11 mouse cellular contexts compared by ENCODE assay signal in genomic region chr11:83639533-83639932, GRCm38 (mm10). TPM values are rescaled to one million over a fixed set of nuclear protein-coding genes. Genes with fewer than 3 reads are reported as not detected.
DNase-seq lines count a peak whose midpoint lies in the region; ATAC-seq lines count a peak whose summit lies in the region.
"Had no signal": no experiment of that assay in that cellular context is flagged by ENCODE, and none has a peak within 500 bp of the region (broad histone marks: within the 10 kb centered on the region; RNA-seq: fewer than 3 reads in every experiment).

No protein-coding gene starts in this region.

- DNase-seq in kidney, adult 9 months, result peak; percentile 27
- DNase-seq in CD4-positive helper T cell, adult 2 months (ENCODE audit: low read depth, low spot score), result peak; percentile 40
- DNase-seq in ZHBTc4 (ENCODE audit: low read depth, low spot score), result peak; percentile 10
- DNase-seq in spleen, postnatal 36 days (ENCODE audit: low spot score in 2 of 2), result peak; percentile 35 to 50
- no peak for DNase-seq in left cerebral cortex, adult 11 months (ENCODE audit: low spot score)

- no peak for ATAC-seq in kidney, embryonic 16.5 days (ENCODE audit: low FRiP score, low TSS enrichment)
- no peak for ATAC-seq in forebrain, embryonic 16.5 days
- no peak for ATAC-seq in inflammation-experienced regulatory T-cells, adult 6 months

- no peak overlapping the region for H3K4me2 ChIP-seq in kidney, embryonic 16.5 days (replicated peaks; ENCODE audit: low read depth, low read length)
- no peak overlapping the region for H3K4me2 ChIP-seq in forebrain, embryonic 16.5 days (ENCODE audit: low read length)

- H3K27ac ChIP-seq in kidney, embryonic 16.5 days (ENCODE audit: low read length), result no peak overlapping the region
- no peak overlapping the region for H3K27ac ChIP-seq in forebrain, embryonic 16.5 days (ENCODE audit: low read length)

- H3K4me1 ChIP-seq in kidney, embryonic 16.5 days (ENCODE audit: insufficient read depth, low read length), result peaks cover 5% of the 10 kb centered on the region; the same call in 1 of the 2 replicates
- no peaks in the 10 kb centered on the region for H3K4me1 ChIP-seq in forebrain, embryonic 16.5 days (replicated peaks; ENCODE audit: control insufficient read depth, insufficient read depth, low read length)

- H3K36me3 ChIP-seq in kidney, embryonic 16.5 days (ENCODE audit: insufficient read depth, low read length), result no peaks in the 10 kb centered on the region
- H3K36me3 ChIP-seq in forebrain, embryonic 16.5 days (ENCODE audit: control insufficient read depth, insufficient read depth), result no peaks in the 10 kb centered on the region

- H3K27me3 ChIP-seq in kidney, embryonic 16.5 days (ENCODE audit: insufficient read depth, low read length), result no peaks in the 10 kb centered on the region
- no peaks in the 10 kb centered on the region for H3K27me3 ChIP-seq in forebrain, embryonic 16.5 days (replicated peaks; ENCODE audit: control insufficient read depth, insufficient read depth, low read length)

- no peaks in the 10 kb centered on the region for H3K9me3 ChIP-seq in kidney, embryonic 16.5 days (ENCODE audit: low read length)
- H3K9me3 ChIP-seq in forebrain, embryonic 16.5 days (ENCODE audit: control insufficient read depth, low read length), result no peaks in the 10 kb centered on the region

- no peak overlapping the region for H3K4me3 ChIP-seq in kidney, embryonic 16.5 days (ENCODE audit: low read length)
- no peak overlapping the region for H3K4me3 ChIP-seq in forebrain, embryonic 16.5 days (replicated peaks; ENCODE audit: low read length)
- H3K4me3 ChIP-seq: erythroblast, embryonic 14.5 days had no signal

- H3K9ac ChIP-seq in kidney, embryonic 16.5 days (replicated peaks; ENCODE audit: low read length), result no peak overlapping the region
- H3K9ac ChIP-seq in forebrain, embryonic 16.5 days (replicated peaks; ENCODE audit: low read depth, low read length), result no peak overlapping the region

- 76% methylated on average over 3 of the region's 3 CpGs for WGBS in kidney, embryonic 16.5 days
- WGBS in forebrain, embryonic 16.5 days, result 72% methylated on average over 3 of the region's 3 CpGs

RNA-seq across cellular contexts. Expression of gene Rpl9-ps1, which starts 5.9 kb away (rescaled TPM):
- not detected in 2 replicates for polyA plus RNA-seq in kidney, embryonic 16.5 days (2015; fragmentation: Nextera tagmentation; extraction: Ambion mirVana)
- not detected in 2 replicates for polyA plus RNA-seq in forebrain, embryonic 16.5 days (2015; fragmentation: Nextera tagmentation; extraction: Ambion mirVana)
- not detected for polyA plus RNA-seq in inflammation-experienced regulatory T-cells, adult 6 months (2017; shearing (Covaris generic))
- polyA plus RNA-seq: erythroblast, embryonic 14.5 days; liver, adult 2 months; neural tube, embryonic 11.5 days had no signal

RNA-seq across cellular contexts. Expression of gene Ccl3, which starts 9.6 kb away (rescaled TPM):
- polyA plus RNA-seq in kidney, embryonic 16.5 days (2015; fragmentation: Nextera tagmentation; extraction: Ambion mirVana), result 0.48 and 0.50 TPM in 2 replicates
- polyA plus RNA-seq in forebrain, embryonic 16.5 days (2015; fragmentation: Nextera tagmentation; extraction: Ambion mirVana), result 0.67 and 1.8 TPM in 2 replicates
- 10 to 100 TPM in 1 of 3 experiments, 1 to 10 TPM in 1, under 1 TPM in 1; 0.75 to 40.0 (median 1.2) TPM for polyA plus RNA-seq in inflammation-experienced regulatory T-cells, adult 6 months (2017; shearing (Covaris generic))

RNA-seq across cellular contexts. Expression of gene Ccl4, which starts 22.9 kb away (rescaled TPM):
- 0.60 and 0.85 TPM in 2 replicates for polyA plus RNA-seq in kidney, embryonic 16.5 days (2015; fragmentation: Nextera tagmentation; extraction: Ambion mirVana)
- polyA plus RNA-seq in forebrain, embryonic 16.5 days (2015; fragmentation: Nextera tagmentation; extraction: Ambion mirVana), result 0.93 TPM in 1 of 2 replicates, not detected in the other
- 100 to 1,000 TPM in 1 of 3 experiments, 1 to 10 TPM in 2; 6.4 to 184 (median 8.0) TPM for polyA plus RNA-seq in inflammation-experienced regulatory T-cells, adult 6 months (2017; shearing (Covaris generic))
- polyA plus RNA-seq: erythroblast, embryonic 14.5 days had no signal

RNA-seq across cellular contexts. Expression of gene Ccl6, which starts 46.6 kb away (rescaled TPM):
- 5.3 and 5.4 TPM in 2 replicates for polyA plus RNA-seq in kidney, embryonic 16.5 days (2015; fragmentation: Nextera tagmentation; extraction: Ambion mirVana)
- polyA plus RNA-seq in forebrain, embryonic 16.5 days (2015; fragmentation: Nextera tagmentation; extraction: Ambion mirVana), result 1.9 and 2.4 TPM in 2 replicates
- polyA plus RNA-seq in inflammation-experienced regulatory T-cells, adult 6 months (2017; shearing (Covaris generic)), result 1 to 10 TPM in 1 of 3 experiments, not detected in 2; 1.3 TPM
- polyA plus RNA-seq: erythroblast, embryonic 14.5 days had no signal
